Mouse (Mus musculus): ENCODE results near the gene Mrpl16. TPM values are rescaled to one million over a fixed set of nuclear protein-coding genes. Genes with fewer than 3 reads are reported as not detected.

Mrpl16 gene
- total RNA-seq, 2 experiments from 2014 or later, result 40.6 to 42.7 TPM

DNA sequence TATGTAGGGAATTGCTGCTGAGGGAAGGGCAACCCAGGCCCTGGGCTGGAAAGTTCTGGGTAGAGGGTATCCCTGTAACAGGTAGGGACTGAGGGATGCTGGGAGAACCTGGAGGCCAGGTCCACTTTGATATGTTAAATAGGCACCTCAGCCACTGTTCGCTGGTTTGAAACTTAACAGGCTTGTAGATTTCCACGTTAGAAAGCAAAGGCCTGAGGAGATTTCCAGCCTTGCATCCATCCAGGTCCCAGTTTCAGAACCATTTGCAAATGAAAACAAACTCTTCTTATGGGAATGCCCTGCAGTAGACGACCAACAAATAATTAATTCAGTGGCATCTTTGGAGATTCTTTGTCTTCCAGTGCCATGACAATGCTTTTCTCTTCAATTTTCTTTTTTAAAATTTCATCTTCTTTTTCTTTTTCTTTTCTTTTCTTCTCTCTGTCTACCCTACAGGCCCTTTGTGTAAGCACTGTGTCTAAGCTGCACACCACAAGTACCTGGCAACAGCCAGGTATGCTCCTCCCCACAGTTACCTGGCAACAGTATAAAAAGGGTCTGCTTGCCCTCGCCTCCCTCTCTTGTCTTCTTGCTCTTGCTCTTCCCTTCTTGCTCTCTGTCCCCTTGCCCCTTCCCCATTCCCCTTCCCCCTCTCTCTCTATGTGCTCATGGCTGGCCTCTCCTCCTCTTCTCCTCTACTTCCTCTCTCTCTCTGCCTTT, 53.3 kb downstream of the Mrpl16 start:
- no peak for DNase-seq (ENCODE audit: low spot score in 2 of 2)
- intact Hi-C loops (cut with DNase I), result no loop called here

Other genes starting within 250 kb of the Mrpl16 start
- gene Ms4a4d, start 233.6 kb upstream of the Mrpl16 start, total RNA-seq (2021), result not detected
- gene Ms4a6d, start 165.5 kb upstream of the Mrpl16 start, total RNA-seq (2021), result 1 to 10 TPM; 1.3 to 1.6 TPM
- gene Ms4a2, start 146.7 kb upstream of the Mrpl16 start, total RNA-seq (2021), result not detected
- gene Ms4a3, start 129.5 kb upstream of the Mrpl16 start, total RNA-seq (2021), result not detected
- not detected for gene Oosp2, start 109.8 kb upstream of the Mrpl16 start, total RNA-seq (2021)
- not detected for gene Oosp1, start 79.2 kb upstream of the Mrpl16 start, total RNA-seq (2021)
- not detected for gene Oosp3, start 73.3 kb upstream of the Mrpl16 start, total RNA-seq (2021)
- gene Gif, start 22.8 kb upstream of the Mrpl16 start, total RNA-seq (2021), result not detected
- 10 to 100 TPM; 22.9 to 30.1 TPM for gene Stx3, start 49.0 kb downstream of the Mrpl16 start, total RNA-seq (2021)
- gene Olfr1417, start 68.8 kb downstream of the Mrpl16 start, total RNA-seq (2021), result not detected
- gene Olfr1418, start 90.7 kb downstream of the Mrpl16 start, total RNA-seq (2021), result not detected
- gene Olfr1419, start 104.7 kb downstream of the Mrpl16 start, total RNA-seq (2021), result not detected
- not detected for gene Olfr1420, start 116.2 kb downstream of the Mrpl16 start, total RNA-seq (2021)
- 10 to 100 TPM; 18.5 to 19.6 TPM for gene Patl1, start 142.0 kb downstream of the Mrpl16 start, total RNA-seq (2021)
- gene Osbp, start 195.6 kb downstream of the Mrpl16 start, total RNA-seq (2021), result 10 to 100 TPM; 55.5 to 59.1 TPM